Mouse (Mus musculus) intestine, embryonic 14.5 days (tissue): Measurements from ENCODE around the gene Mybpc2. TPM values are rescaled to one million over a fixed set of nuclear protein-coding genes. Genes with fewer than 3 reads are reported as not detected.

Experiments used
- ATAC-seq: fragments of 200-750 bp; cut with Nextera tagmentation; replicated peaks from 2 replicates; pipeline ENCODE4 v1.8.0; 2017; ENCODE audit warnings: low read depth, moderate number of reproducible peaks, moderate TSS enrichment, moderate library complexity; ENCODE audit not compliant: low FRiP score, low TSS enrichment
- DNase-seq: peaks from one replicate; pipeline ENCODE4 v3.0.0-alpha.2; 2018; ENCODE audit warnings: low spot score
- H3K27ac ChIP-seq: fragments of 300-500 bp; sonication (generic); 2 replicates; pipeline ENCODE4 v1.5.1; 2014; ENCODE audit warnings: low read depth, mild to moderate bottlenecking, control low read depth
- H3K27me3 ChIP-seq: fragments of 300-500 bp; sonication (generic); replicated peaks from 2 replicates; pipeline ENCODE4 v1.6.1; 2014; ENCODE audit warnings: low read length, control low read depth; ENCODE audit not compliant: control insufficient read depth, insufficient read depth
- H3K36me3 ChIP-seq: fragments of 300-500 bp; sonication (generic); 2 replicates; pipeline ENCODE4 v1.6.1; 2014; ENCODE audit warnings: low read length, control low read depth; ENCODE audit not compliant: control insufficient read depth, insufficient read depth
- H3K4me1 ChIP-seq: fragments of 300-500 bp; sonication (generic); replicated peaks from 2 replicates; pipeline ENCODE4 v1.6.1; 2014; ENCODE audit warnings: low read length, control low read depth, mixed read lengths; ENCODE audit not compliant: control insufficient read depth, insufficient read depth
- H3K4me2 ChIP-seq: fragments of 300-500 bp; sonication (generic); 2 replicates; pipeline ENCODE4 v1.6.1; 2014; ENCODE audit warnings: low read length
- H3K4me3 ChIP-seq: fragments of 300-500 bp; sonication (generic); 2 replicates; pipeline ENCODE4 v1.5.1; 2014; ENCODE audit warnings: low read depth, low read length, control low read depth, mixed read lengths
- H3K9ac ChIP-seq: fragments of 300-500 bp; sonication (generic); 2 replicates; pipeline ENCODE4 v1.6.1; 2014; ENCODE audit warnings: mild to moderate bottlenecking, low read length
- H3K9me3 ChIP-seq: fragments of 300-500 bp; sonication (generic); 2 replicates; pipeline ENCODE4 v1.6.1; 2016; ENCODE audit warnings: low read length, control low read depth; ENCODE audit not compliant: control insufficient read depth
- WGBS: fragments of 180-500 bp; shearing (Covaris S2); extraction: QIAGEN DNeasy Blood & Tissue Kit; methylation state at CpG from one replicate; pipeline ENCODE4 v1.1.7; 2014; 5-methylcytosine and 5-hydroxymethylcytosine counted together
- microRNA-seq: library from miRNA; unstranded; fragments of <30 nt; microRNA quantifications from one replicate; pipeline ENCODE4, GENCODE M21; 2016
- polyA plus RNA-seq: library from polyadenylated mRNA; unstranded; fragments of >200 nt; fragmentation: Nextera tagmentation; extraction: Ambion mirVana; gene quantifications from 2 replicates; pipeline ENCODE4 v1.2.1, GENCODE M21; 2014

The Mybpc2 gene
- polyA plus RNA-seq, 1 experiment from 2014 or later: 0.32 TPM

- WGBS: 43% methylated on average over 57 of the region's 57 CpGs
- no peak for ATAC-seq
- Histone ChIP-seq H3K4me3 (no peak overlapping the region), H3K4me1 (0 out of 2 replicates have a peak, but pooled peaks cover 4% of the 10 kb centered on the region), H3K9me3 (no peaks in the 10 kb centered on the region), H3K4me2 (no peak overlapping the region), H3K36me3 (no peaks in the 10 kb centered on the region), H3K27ac (no peak overlapping the region), H3K9ac (no peak overlapping the region), H3K27me3 (peaks cover 57% of the 10 kb centered on the region)
- DNase-seq: no peak
Measured at GRCm38 (mm10) chr7:44461503-44462217, 62.8 kb downstream of the Mybpc2 start.

GRCm38 (mm10) chr7:44460767-44461502 lies 63.5 kb downstream of the Mybpc2 start:
- no peaks in the 10 kb centered on the region for H3K9me3 ChIP-seq
- no peaks in the 10 kb centered on the region for H3K36me3 ChIP-seq
- no peak for ATAC-seq
- no peak overlapping the region for H3K4me3 ChIP-seq
- peaks cover 57% of the 10 kb centered on the region for H3K27me3 ChIP-seq
- no peak for DNase-seq
- H3K27ac ChIP-seq: no peak overlapping the region
- 70% methylated on average over 31 of the region's 31 CpGs for WGBS
- 0 out of 2 replicates have a peak, but pooled peaks cover 4% of the 10 kb centered on the region for H3K4me1 ChIP-seq
- H3K9ac ChIP-seq: no peak overlapping the region
- H3K4me2 ChIP-seq: no peak overlapping the region

GRCm38 (mm10) chr7:44460067-44460466 lies 64.4 kb downstream of the Mybpc2 start:
- H3K36me3 ChIP-seq: no peaks in the 10 kb centered on the region
- no peak overlapping the region for H3K9ac ChIP-seq
- H3K9me3 ChIP-seq: no peaks in the 10 kb centered on the region
- 0 out of 2 replicates have a peak, but pooled peaks cover 4% of the 10 kb centered on the region for H3K4me1 ChIP-seq
- ATAC-seq (no peak), DNase-seq (no peak)
- no peak overlapping the region for H3K4me2 ChIP-seq
- H3K4me3 ChIP-seq: no peak overlapping the region
- WGBS: 77% methylated on average over 6 of the region's 6 CpGs
- no peak overlapping the region for H3K27ac ChIP-seq
- H3K27me3 ChIP-seq: peaks cover 57% of the 10 kb centered on the region

- Histone ChIP-seq H3K27me3 (peaks cover 25% of the 10 kb centered on the region), H3K4me3 (no peak overlapping the region), H3K27ac (no peak overlapping the region), H3K4me2 (no peak overlapping the region), H3K36me3 (no peaks in the 10 kb centered on the region), H3K9ac (no peak overlapping the region), H3K4me1 (no peaks in the 10 kb centered on the region), H3K9me3 (no peaks in the 10 kb centered on the region)
- ATAC-seq (no peak), DNase-seq (no peak)
- 84% methylated on average over 1 of the region's 1 CpGs for WGBS
Measured at GRCm38 (mm10) chr7:44456302-44456701, 68.2 kb downstream of the Mybpc2 start.

GRCm38 (mm10) chr7:44453256-44453655 lies 71.2 kb downstream of the Mybpc2 start:
- ATAC-seq (no peak; the same call in 1 of the 2 replicates), DNase-seq (no peak)
- H3K36me3 ChIP-seq: no peaks in the 10 kb centered on the region
- H3K4me2 ChIP-seq: no peak overlapping the region
- H3K9me3 ChIP-seq: no peaks in the 10 kb centered on the region
- no peak overlapping the region for H3K27ac ChIP-seq
- H3K27me3 ChIP-seq: peaks cover 3% of the 10 kb centered on the region; the same call in 1 of the 2 replicates
- H3K4me1 ChIP-seq: no peaks in the 10 kb centered on the region
- WGBS: 3% methylated on average over 3 of the region's 3 CpGs
- H3K9ac ChIP-seq: no peak overlapping the region
- no peak overlapping the region for H3K4me3 ChIP-seq

Small RNA genes within 50 kb of the gene (microRNA-seq; reads per million reads assigned to microRNA genes)
- gene Mir7052 (0.76 reads per million), gene Mir7053 (0.25 reads per million)

Other genes starting within 250 kb of the Mybpc2 start
- gene Clec11a, start 217.8 kb downstream of the Mybpc2 start, polyA plus RNA-seq: 5.4 and 6.3 TPM in 2 replicates
- 3.0 and 3.3 TPM in 2 replicates for gene Shank1, start 214.4 kb downstream of the Mybpc2 start, polyA plus RNA-seq
- 1.6 and 1.7 TPM in 2 replicates for gene Syt3, start 140.6 kb downstream of the Mybpc2 start, polyA plus RNA-seq
- gene 1700008O03Rik, start 138.8 kb downstream of the Mybpc2 start, polyA plus RNA-seq: 1.5 and 1.6 TPM in 2 replicates
- gene Lrrc4b, start 95.6 kb downstream of the Mybpc2 start, polyA plus RNA-seq: 1.3 TPM in 2 replicates
- gene Aspdh, start 59.3 kb downstream of the Mybpc2 start, polyA plus RNA-seq: 0.65 TPM in 1 of 2 replicates, not detected in the other
- 72.1 and 77.0 TPM in 2 replicates for gene Josd2, start 56.7 kb downstream of the Mybpc2 start, polyA plus RNA-seq
- 107 and 116 TPM in 2 replicates for gene Emc10, start 28.1 kb downstream of the Mybpc2 start, polyA plus RNA-seq
- gene Fam71e1, start 28.1 kb downstream of the Mybpc2 start, polyA plus RNA-seq: 10.2 and 11.5 TPM in 2 replicates
- 0.12 and 0.20 TPM in 2 replicates for gene Spib, start 7.4 kb upstream of the Mybpc2 start, polyA plus RNA-seq
- gene Pold1, start 24.2 kb upstream of the Mybpc2 start, polyA plus RNA-seq: 74.7 and 75.2 TPM in 2 replicates
- 69.4 and 70.6 TPM in 2 replicates for gene Nr1h2, start 29.3 kb upstream of the Mybpc2 start, polyA plus RNA-seq
- 1.6 and 1.7 TPM in 2 replicates for gene Napsa, start 47.7 kb upstream of the Mybpc2 start, polyA plus RNA-seq
- 0.19 and 0.26 TPM in 2 replicates for gene Kcnc3, start 66.0 kb upstream of the Mybpc2 start, polyA plus RNA-seq
- 26.7 and 33.4 TPM in 2 replicates for gene Myh14, start 146.2 kb upstream of the Mybpc2 start, polyA plus RNA-seq
- gene Izumo2, start 184.1 kb upstream of the Mybpc2 start, polyA plus RNA-seq: not detected in 2 replicates
- gene Vrk3, start 223.8 kb upstream of the Mybpc2 start, polyA plus RNA-seq: 38.0 and 40.3 TPM in 2 replicates
- gene Zfp473, start 226.4 kb upstream of the Mybpc2 start, polyA plus RNA-seq: 3.6 and 4.2 TPM in 2 replicates